Mouse (Mus musculus) forebrain, postnatal 0 days (tissue): ENCODE data around the gene Smyd3. TPM values are rescaled to one million over a fixed set of nuclear protein-coding genes. Genes with fewer than 3 reads are reported as not detected.
A peak's percentile ranks its signal among the peaks of the same experiment; 100 is the strongest.

Experiments used
- ATAC-seq: fragments of 200-750 bp; cut with Nextera tagmentation; 2 replicates; pipeline ENCODE4 v1.8.0; 2017; ENCODE audit warnings: mild to moderate bottlenecking, moderate library complexity
- DNase-seq: peaks from one replicate; pipeline ENCODE4 v3.0.0-alpha.2; 2015
- H3K27ac ChIP-seq: fragments of 300-500 bp; sonication (generic); 2 replicates; pipeline ENCODE4 v1.5.1; 2014; ENCODE audit warnings: low read depth, mild to moderate bottlenecking, antibody characterized with exemption, low read length, moderate library complexity, mixed read lengths
- H3K27me3 ChIP-seq: fragments of 300-500 bp; sonication (generic); 2 replicates; pipeline ENCODE4 v1.6.1; 2014; ENCODE audit warnings: mild to moderate bottlenecking, low read length, mixed read lengths; ENCODE audit not compliant: insufficient read depth
- H3K36me3 ChIP-seq: fragments of 300-500 bp; sonication (generic); 2 replicates; pipeline ENCODE4 v1.6.1; 2014; ENCODE audit warnings: mild to moderate bottlenecking, moderate library complexity; ENCODE audit not compliant: insufficient read depth
- H3K4me1 ChIP-seq: fragments of 300-500 bp; sonication (generic); 2 replicates; pipeline ENCODE4 v1.6.1; 2014; ENCODE audit warnings: antibody characterized with exemption; ENCODE audit not compliant: insufficient read depth
- H3K4me2 ChIP-seq: fragments of 300-500 bp; sonication (generic); 2 replicates; pipeline ENCODE4 v1.6.1; 2014; ENCODE audit warnings: low read depth, mild to moderate bottlenecking, moderate library complexity
- H3K4me3 ChIP-seq: fragments of 300-500 bp; sonication (generic); 2 replicates; pipeline ENCODE4 v1.5.1; 2014; ENCODE audit warnings: low read depth, low read length, mixed read lengths
- H3K9ac ChIP-seq: fragments of 300-500 bp; sonication (generic); 2 replicates; pipeline ENCODE4 v1.6.1; 2014; ENCODE audit warnings: mild to moderate bottlenecking
- H3K9me3 ChIP-seq: fragments of 300-500 bp; sonication (generic); 2 replicates; pipeline ENCODE4 v1.6.1; 2016; ENCODE audit warnings: low read length
- CTCF ChIP-seq: sonication (generic); IDR thresholded peaks from 2 replicates; pipeline ENCODE4 v1.5.1; 2016; ENCODE audit warnings: antibody characterized with exemption, control low read depth, low read depth
- WGBS: fragments of 180-500 bp; shearing (Covaris S2); extraction: QIAGEN DNeasy Blood & Tissue Kit; methylation state at CpG from one replicate; pipeline ENCODE4 v1.1.7; 2014; 5-methylcytosine and 5-hydroxymethylcytosine counted together
- polyA plus RNA-seq: library from polyadenylated mRNA; unstranded; fragments of >200 nt; fragmentation: Nextera tagmentation; extraction: Ambion mirVana; gene quantifications from 2 replicates; pipeline ENCODE4 v1.2.1, GENCODE M21; 2015
- total RNA-seq: library from RNA; depleted of rRNA; stranded (reverse); fragments of >200 nt; gene quantifications from 2 replicates; pipeline ENCODE4 v1.2.3, GENCODE M21; 2014

Smyd3 gene
- total and polyA plus RNA-seq, 2 experiments from 2014 or later: 19.0 to 27.6 TPM

DNA sequence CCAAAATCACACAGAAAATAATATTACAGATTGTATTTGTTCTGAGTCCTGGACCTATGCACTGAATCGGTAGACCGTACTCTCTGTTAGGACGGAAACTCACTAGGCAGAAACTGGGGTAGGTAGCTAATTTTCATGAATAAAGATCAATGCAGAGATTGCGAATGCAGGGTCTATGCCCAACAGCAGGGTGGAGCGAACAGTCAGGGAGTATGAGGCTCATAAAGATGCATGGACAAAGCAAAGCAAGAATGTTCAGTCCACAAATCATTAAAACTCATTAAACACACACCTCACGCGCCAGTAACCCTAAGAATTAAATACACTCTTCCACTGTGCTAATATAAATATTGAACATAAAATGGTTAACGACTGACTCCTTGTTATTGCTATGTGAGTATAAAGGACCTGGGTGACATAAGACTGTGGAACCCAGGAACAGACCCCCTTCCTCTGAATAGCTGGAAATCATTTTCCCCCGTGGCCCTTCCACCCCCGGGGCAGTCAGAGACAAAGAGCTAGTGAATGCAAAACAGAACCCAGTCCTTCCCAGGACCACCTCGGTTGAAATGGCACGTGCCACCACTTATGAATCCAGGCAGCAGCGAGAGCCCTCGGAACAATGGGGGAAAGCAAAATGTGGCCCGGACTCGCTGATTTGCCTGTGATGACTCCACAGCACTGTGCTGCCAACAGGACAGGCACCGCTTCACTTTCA lies 71.6 kb downstream of the Smyd3 start:
- 13% methylated on average over 17 of the region's 17 CpGs for WGBS
- H3K4me1 ChIP-seq: 0 out of 2 replicates have a peak, but pooled peaks cover 3% of the 10 kb centered on the region
- no peak overlapping the region for H3K27ac ChIP-seq
- no peak for TF ChIP-seq CTCF
- no peaks in the 10 kb centered on the region for H3K36me3 ChIP-seq
- DNase-seq (peak; percentile 40), ATAC-seq (peak; percentile 89)
- 0 out of 2 replicates have a peak overlapping the region, but pooled peaks have one; percentile 13 for H3K4me2 ChIP-seq
- no peaks in the 10 kb centered on the region for H3K9me3 ChIP-seq
- H3K4me3 ChIP-seq: no peak overlapping the region
- 0 out of 2 replicates have a peak, but pooled peaks cover 5% of the 10 kb centered on the region for H3K27me3 ChIP-seq
- no peak overlapping the region for H3K9ac ChIP-seq

DNA sequence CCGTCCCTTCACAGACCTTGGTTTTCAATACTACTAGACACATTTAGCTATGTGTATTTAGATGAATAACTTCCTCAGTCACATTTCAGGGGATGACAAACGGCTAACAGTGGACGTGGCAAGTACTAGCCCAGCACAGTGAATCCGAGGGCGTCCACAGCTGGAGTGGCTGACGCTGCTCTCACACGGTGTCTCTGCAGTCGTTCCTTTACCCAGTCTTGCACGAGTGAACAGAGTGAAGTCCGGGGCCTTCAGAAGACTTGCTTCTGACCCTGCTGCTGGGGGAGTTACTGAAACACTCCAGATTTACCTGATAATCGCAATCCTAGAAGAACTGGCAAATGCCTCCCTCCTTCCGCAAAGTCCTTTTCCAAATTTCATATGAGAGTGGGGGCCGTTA lies 74.0 kb downstream of the Smyd3 start:
- WGBS: 91% methylated on average over 13 of the region's 13 CpGs
- H3K4me2 ChIP-seq: no peak overlapping the region
- 0 out of 2 replicates have a peak, but pooled peaks cover 5% of the 10 kb centered on the region for H3K27me3 ChIP-seq
- no peak for DNase-seq
- ATAC-seq: no peak
- H3K4me3 ChIP-seq: no peak overlapping the region
- H3K9ac ChIP-seq: no peak overlapping the region
- H3K4me1 ChIP-seq: 0 out of 2 replicates have a peak, but pooled peaks cover 3% of the 10 kb centered on the region
- TF ChIP-seq CTCF: no peak
- H3K36me3 ChIP-seq: no peaks in the 10 kb centered on the region
- no peaks in the 10 kb centered on the region for H3K9me3 ChIP-seq
- H3K27ac ChIP-seq: no peak overlapping the region

- TF ChIP-seq CTCF: no peak
- no peak overlapping the region for H3K4me3 ChIP-seq
- WGBS: 84% methylated on average over 8 of the region's 8 CpGs
- no peak overlapping the region for H3K9ac ChIP-seq
- ATAC-seq: no peak
- no peak overlapping the region for H3K4me2 ChIP-seq
- H3K27me3 ChIP-seq: 0 out of 2 replicates have a peak, but pooled peaks cover 2% of the 10 kb centered on the region
- no peak overlapping the region for H3K27ac ChIP-seq
- no peak for DNase-seq
- H3K36me3 ChIP-seq: no peaks in the 10 kb centered on the region
- 0 out of 2 replicates have a peak, but pooled peaks cover 3% of the 10 kb centered on the region for H3K4me1 ChIP-seq
- H3K9me3 ChIP-seq: no peaks in the 10 kb centered on the region
These were observed 74.4 kb downstream of the Smyd3 start for GRCm38 (mm10) chr1:179443423-179443822.

GRCm38 (mm10) chr1:179436596-179436995 lies 81.2 kb downstream of the Smyd3 start:
- no peak overlapping the region for H3K4me3 ChIP-seq
- no peak overlapping the region for H3K4me2 ChIP-seq
- H3K36me3 ChIP-seq: no peaks in the 10 kb centered on the region
- H3K27me3 ChIP-seq: no peaks in the 10 kb centered on the region
- H3K27ac ChIP-seq: no peak overlapping the region
- no peaks in the 10 kb centered on the region for H3K4me1 ChIP-seq
- peak; percentile 54 for ATAC-seq
- peak; percentile 70 for DNase-seq
- no peak overlapping the region for H3K9ac ChIP-seq
- 58% methylated on average over 11 of the region's 11 CpGs for WGBS
- no peak for TF ChIP-seq CTCF
- no peaks in the 10 kb centered on the region for H3K9me3 ChIP-seq

DNA sequence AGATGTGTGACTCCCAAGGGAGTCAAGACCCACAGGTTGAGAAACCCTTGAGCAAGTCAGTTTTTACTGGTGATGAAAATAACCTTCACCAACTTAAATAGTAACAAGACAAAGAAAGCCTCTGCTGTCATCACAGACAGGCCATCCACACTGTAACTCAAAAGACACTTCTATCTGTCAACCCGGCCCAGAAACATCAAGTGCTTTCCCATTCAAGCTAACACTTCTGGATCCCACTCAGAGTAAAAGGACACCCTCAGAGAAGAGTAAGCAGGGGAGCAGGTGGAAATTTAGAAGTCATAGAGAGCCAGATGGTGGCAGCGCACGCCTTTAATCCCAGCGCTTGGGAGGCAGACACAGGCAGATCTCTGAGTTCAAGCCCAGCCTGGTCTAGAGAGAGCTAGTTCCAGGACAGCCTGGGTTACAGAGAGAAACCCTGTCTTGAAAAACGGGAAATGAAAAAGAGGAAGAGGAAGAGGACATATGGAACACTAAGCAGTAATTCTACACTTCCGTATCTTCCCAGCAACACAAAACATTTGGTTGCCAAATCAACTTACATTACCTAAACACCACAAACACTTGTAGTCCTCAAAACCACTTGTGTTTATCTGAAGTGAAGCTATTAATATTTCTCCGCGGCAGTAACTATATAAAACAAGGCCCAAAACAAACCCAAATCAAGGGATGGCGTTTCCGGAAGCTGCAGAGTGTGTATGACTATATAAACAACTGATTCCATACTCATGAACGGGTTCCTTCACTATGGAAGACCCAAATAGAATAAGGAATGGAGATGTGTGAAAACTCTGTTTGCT lies 83.2 kb downstream of the Smyd3 start:
- Histone ChIP-seq H3K27me3 (no peaks in the 10 kb centered on the region), H3K9me3 (no peaks in the 10 kb centered on the region), H3K9ac (no peak overlapping the region), H3K36me3 (no peaks in the 10 kb centered on the region), H3K4me3 (no peak overlapping the region), H3K27ac (no peak overlapping the region), H3K4me2 (no peak overlapping the region), H3K4me1 (no peaks in the 10 kb centered on the region)
- TF ChIP-seq CTCF: no peak
- DNase-seq: no peak
- WGBS: 81% methylated on average over 11 of the region's 11 CpGs
- ATAC-seq: peak; percentile 32; the same call in 1 of the 2 replicates

DNA sequence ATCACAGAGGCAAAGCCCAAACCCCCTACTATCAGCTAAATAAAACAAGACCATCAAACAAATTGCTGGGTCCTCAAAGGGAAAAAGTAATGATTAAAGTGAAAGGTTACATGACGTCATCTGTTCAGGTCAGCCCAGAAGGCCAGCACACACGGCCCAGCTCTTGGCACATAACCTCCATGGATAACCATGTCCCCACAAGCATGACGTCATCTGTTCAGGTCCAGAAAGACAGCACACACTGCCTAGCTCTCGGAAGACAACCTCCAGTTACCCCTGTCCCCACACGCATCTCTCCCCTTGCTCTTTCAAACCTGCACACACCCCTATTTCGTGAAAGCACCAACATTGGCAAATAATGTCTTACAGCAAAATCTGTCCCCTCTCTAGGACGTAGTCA lies 84.0 kb downstream of the Smyd3 start:
- DNase-seq: no peak
- WGBS: 81% methylated on average over 7 of the region's 7 CpGs
- H3K36me3 ChIP-seq: no peaks in the 10 kb centered on the region
- ATAC-seq: no peak
- H3K9ac ChIP-seq: no peak overlapping the region
- no peak overlapping the region for H3K4me3 ChIP-seq
- no peaks in the 10 kb centered on the region for H3K4me1 ChIP-seq
- H3K9me3 ChIP-seq: no peaks in the 10 kb centered on the region
- H3K27ac ChIP-seq: no peak overlapping the region
- no peak overlapping the region for H3K4me2 ChIP-seq
- no peaks in the 10 kb centered on the region for H3K27me3 ChIP-seq
- TF ChIP-seq CTCF: no peak

- TF ChIP-seq CTCF: no peak
- peak; percentile 50 for ATAC-seq
- Histone ChIP-seq H3K9ac (no peak overlapping the region), H3K27ac (no peak overlapping the region), H3K27me3 (no peaks in the 10 kb centered on the region), H3K4me3 (no peak overlapping the region), H3K36me3 (no peaks in the 10 kb centered on the region), H3K4me2 (no peak overlapping the region), H3K9me3 (no peaks in the 10 kb centered on the region), H3K4me1 (no peaks in the 10 kb centered on the region)
- 66% methylated on average over 8 of the region's 8 CpGs for WGBS
- peak; percentile 77 for DNase-seq
These were observed 84.5 kb downstream of the Smyd3 start for GRCm38 (mm10) chr1:179433355-179433754.
